Mouse (Mus musculus): Measurements from ENCODE around the gene Rnf213.

The Rnf213 gene

GRCm38 (mm10) chr11:119438776-119439175 is 45.9 kb downstream of the Rnf213 start:
- no peak for DNase-seq

GRCm38 (mm10) chr11:119442199-119442598 is 49.3 kb downstream of the Rnf213 start:
- no peak for DNase-seq

DNA sequence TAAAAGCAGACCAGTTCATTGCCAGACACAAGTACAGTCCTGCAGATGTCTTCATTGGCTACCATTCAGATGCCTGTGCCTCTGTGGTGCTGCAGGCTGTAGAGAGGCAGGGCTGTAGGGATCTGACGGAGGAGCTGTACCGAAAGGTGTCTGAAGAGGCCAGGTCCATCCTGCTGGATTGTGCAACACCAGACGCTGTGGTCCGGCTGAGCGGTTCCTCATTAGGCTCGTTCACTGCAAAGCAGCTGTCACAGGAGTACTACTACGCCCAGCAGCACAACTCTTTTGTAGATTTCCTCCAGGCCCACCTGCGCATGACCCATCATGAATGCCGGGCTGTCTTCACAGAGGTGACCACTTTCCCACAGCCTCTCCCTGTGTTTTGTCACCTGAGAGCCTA is 50.5 kb downstream of the Rnf213 start:
- no peak for DNase-seq

DNA sequence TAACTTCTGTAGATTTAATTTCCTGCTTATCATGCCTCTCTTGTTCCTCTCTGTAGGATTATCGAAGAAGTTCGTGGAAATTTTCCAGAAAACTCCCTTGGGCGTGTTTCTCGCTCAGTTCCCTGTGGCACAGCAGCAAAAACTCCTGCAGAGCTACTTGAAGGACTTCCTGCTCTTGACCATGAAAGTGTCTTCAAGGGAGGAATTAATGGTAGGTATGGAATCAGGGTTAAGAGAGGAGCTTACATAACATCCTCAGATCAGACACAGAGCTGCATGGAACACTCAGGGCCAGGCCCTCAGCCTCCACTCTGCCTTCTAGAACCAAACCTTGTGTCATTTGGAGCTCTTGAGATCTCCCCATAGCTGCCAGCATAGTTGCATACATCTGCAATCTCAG is 63.2 kb downstream of the Rnf213 start:
- DNase-seq = no peak

DNA sequence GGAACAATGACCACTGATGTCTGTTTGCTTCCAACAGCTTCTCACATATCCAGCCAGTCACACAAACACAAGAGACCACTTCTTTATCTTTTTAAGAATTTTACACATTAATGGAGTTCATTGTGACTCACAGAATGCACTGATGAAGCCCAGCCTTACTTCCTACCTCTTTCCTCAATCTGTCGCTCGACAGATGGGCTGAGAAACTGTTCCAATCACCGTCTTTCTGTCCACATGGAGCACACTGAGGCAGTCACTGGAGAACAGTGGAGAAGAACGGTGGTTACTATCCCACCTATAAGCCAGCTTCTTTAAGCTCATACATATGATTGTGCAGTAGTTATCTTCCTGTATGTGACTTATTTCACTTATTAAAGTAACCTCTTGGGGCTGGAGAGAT is 85.0 kb downstream of the Rnf213 start:
- DNase-seq = no peak

- peak; percentile 99 for DNase-seq
These were observed 98.2 kb downstream of the Rnf213 start, which contains the start of gene Endov for GRCm38 (mm10) chr11:119490861-119491689. Gene Endov, plus strand, starts transcription at chr11:119491347.

DNA sequence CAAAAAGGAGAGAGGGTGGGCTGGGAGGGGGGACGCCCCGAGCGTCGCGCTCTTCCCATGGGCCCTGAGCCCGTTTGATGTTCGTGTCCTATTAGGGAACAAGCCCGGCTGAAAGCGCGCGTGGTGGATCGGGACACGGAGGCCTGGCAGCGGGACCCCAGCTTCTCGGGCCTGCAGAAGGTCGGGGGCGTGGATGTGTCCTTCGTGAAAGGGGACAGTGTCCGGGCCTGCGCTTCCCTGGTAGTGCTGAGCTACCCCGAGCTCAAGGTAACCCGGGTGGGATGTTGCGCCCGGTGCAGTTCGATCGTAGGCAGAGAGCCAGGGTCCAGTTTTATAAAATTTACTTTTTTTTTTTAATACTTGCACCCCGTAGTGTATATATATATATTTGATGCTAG is 98.8 kb downstream of the Rnf213 start:
- DNase-seq = no peak

GRCm38 (mm10) chr11:119492830-119493229 is 99.9 kb downstream of the Rnf213 start:
- no peak for DNase-seq

DNA sequence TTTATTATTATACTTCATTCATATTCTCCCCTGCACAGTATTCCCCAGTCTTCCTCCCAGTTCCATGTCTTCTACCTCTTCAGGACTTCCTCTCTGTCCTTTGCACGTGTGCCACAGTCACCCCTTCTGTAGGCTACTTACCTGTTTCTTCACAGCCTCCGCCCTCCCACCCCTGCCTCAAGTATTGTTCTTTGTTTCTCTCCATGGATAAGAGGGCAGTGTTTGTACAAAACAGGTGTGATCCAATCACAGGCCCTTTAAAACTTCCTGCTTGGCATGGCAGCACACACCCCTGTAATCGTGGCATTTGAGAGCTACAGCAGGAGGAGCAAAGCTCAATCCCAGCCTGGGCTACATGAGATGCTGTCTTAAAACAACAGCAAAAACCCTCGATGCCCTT is 100.6 kb downstream of the Rnf213 start:
- no peak for DNase-seq

GRCm38 (mm10) chr11:119496147-119496546 is 103.2 kb downstream of the Rnf213 start:
- no peak for DNase-seq

- DNase-seq = no peak
These were observed 104.6 kb downstream of the Rnf213 start for GRCm38 (mm10) chr11:119497451-119497850.

- no peak for DNase-seq
These were observed 106.4 kb downstream of the Rnf213 start for GRCm38 (mm10) chr11:119499297-119499696.

DNA sequence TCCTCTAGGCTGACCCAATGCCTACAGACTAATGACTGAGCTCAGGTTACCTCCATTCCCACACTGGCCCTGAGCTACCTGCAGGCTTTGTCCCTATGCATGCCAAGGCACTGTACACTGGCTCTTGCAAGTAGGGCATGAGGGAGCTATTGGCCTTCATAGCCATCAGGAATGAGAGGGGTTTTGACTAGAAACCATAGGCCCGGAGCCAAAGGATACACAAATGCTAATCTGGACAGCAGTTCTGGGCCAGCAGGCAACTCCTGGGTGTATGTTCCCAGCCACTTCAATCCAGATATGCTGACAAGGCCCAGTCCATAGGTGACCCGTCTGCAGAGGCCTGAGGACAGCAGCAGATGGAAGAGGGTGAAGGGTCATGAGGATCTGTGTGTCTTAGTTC is 107.1 kb downstream of the Rnf213 start:
- no peak for DNase-seq

DNA sequence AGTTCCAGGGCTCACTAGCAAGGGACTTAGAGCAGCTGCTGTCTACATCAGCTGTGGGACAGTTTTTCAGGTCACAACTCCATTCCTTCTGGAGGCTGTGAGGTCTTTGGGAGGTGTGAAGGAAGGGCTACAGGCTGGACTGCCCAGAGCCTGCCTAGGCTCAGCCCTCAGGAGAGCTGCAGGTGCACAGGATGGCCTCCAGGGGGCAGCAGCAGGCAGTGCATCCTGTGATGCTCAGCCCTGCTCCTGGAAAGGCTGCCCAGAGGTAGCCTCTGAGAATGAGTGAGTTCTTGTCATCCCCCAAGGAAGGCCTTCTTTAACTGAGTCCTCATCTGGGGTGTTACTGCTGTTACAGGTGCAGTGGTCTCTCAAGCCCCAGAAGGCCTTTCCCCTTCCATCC is 110.8 kb downstream of the Rnf213 start:
- peak; percentile 72 for DNase-seq

DNA sequence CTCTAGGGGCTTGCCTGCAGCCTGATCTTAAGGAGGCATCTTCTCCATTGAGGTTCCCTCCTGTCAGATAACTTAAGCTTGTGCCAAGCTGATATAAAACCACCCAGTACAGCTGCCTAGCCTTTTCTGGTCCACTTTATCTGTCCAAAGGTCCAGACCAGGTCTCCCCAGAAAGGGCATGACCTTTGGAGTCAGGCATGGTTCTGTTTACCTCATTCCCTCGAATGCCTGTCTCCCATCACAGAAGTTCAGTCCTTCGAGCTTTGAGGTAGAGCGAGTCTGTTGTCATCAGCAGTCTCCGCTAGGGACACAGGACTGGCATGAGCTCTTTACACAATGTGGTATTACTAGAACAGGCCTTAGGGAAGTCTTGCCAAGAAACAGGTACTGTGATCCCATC is 113.5 kb downstream of the Rnf213 start:
- DNase-seq = no peak

- no peak for DNase-seq
These were observed 114.9 kb downstream of the Rnf213 start for GRCm38 (mm10) chr11:119507772-119508171.

DNA sequence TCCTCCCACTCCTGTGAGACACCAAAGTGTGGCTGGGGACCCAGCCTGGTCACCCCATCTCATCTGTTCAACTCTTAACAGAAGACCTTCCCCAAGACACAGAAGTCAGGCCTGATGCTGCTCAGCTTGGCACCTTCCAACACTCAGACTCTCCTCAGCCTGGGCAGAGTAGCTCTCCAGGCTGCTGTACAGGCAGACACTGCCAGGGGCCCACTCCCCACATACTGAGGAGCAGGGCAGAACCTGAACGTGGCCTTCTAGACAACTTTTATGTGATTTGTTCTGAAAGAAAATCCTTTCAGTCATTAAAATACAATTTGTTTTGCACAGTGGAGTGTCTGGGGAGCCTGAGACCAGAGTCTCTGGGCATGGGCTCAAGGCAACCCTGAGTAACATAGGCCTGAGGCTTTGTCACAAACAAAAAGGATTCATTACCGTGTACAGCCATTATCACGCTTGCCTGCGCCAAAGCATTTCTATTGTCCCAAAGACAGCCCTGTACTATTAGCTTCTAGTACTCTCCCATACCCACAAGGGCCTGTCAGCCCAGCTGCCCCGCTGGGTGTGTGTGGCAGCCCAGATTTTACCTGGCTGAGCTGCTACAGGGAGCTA is 116.4 kb downstream of the Rnf213 start:
- DNase-seq = no peak

DNA sequence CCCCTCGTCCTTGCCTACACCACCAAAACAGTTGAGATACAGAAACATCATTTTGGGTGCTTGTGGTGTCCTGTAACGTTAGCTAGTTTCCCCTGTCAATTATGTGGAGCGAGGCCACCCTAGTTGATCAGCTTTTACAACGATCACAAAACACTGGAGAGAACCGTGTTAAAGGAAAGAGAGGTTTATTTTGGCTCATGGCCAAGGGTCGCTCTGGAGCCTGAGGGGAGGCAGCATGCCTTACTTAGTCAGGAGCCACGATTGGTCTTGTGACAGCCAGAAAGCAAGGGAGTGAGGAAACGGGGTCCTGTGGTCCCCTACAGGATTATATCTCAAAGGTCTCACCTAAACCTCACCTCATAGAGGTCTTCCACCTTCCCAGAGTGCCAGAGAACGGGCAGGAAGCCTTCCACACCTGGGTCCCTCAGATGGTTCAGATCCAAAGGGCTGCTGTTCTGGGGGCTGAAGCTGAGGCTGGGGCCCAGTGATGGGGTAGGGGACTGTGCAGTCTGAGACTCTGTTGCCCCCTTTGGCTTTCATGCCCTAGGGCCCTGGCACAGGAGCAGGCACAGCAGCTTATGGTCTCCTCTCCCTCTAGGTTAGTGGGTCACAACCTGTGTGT is 120.2 kb downstream of the Rnf213 start:
- no peak for DNase-seq

DNA sequence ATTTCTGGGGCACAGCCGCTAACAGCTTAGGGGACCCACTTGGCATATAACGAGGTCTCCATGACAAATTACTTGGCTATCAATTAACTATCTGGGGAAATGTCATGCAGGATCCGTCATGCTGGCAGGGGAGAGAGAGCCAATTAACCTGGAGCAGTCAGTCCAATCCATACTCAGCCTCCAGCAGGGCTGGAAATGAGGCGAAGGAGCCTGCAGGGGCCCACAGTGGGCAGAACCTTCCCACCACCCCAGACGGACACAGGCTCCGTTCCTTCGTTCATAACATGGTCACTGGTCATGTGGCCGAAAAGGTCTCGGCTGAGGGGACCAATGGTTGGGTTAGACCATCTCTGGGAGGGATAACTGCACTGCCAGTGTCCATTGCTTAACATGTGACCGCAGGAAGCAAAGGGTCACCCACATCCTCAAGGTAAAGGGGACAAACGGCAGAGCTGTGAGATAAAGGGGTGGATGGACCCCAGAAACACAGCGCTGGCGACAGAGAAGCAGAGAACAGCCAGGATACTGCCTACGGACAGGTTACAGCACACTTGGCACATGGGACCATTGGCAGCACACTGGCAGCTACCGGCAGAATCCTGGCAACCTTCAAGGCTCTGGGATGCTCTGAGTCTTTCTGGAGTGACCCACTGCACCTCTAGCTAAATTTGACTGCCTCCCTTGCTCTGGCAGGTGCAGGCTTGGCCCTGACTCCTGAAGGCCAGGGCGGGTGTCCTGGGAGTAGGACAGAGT is 121.4 kb downstream of the Rnf213 start:
- DNase-seq = no peak

DNA sequence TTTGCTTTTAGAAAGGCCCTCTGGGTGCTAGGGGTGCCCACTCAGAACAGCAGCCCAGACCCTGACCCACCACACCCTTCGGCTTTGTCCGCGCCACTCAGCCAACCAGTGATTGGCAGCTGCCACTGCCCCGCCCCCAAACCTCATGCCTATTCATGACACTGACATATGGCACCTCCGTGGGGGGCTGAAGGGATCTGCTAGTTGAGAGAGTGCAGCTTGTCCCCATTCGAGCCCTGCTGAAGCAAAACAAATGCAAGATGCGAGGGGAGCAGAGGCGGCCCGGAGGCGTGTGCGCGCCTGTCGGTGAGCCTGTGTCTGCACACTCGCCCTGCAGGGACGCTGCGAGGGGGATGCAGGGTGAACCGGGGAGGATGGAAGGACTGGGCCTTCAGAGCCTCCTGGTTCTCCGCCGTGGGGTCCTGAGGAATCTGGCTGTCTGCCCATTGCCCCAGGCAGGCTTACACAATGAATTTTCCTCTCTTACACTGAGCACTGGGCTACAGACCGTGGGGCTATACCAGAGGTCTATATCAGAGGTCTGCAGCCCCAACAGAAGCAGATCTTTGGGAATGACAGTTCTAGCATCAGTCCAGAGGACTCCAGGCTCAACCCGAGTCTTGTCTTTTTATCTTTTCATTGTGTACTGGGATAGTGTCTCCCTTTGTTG is 122.2 kb downstream of the Rnf213 start:
- DNase-seq = no peak

DNA sequence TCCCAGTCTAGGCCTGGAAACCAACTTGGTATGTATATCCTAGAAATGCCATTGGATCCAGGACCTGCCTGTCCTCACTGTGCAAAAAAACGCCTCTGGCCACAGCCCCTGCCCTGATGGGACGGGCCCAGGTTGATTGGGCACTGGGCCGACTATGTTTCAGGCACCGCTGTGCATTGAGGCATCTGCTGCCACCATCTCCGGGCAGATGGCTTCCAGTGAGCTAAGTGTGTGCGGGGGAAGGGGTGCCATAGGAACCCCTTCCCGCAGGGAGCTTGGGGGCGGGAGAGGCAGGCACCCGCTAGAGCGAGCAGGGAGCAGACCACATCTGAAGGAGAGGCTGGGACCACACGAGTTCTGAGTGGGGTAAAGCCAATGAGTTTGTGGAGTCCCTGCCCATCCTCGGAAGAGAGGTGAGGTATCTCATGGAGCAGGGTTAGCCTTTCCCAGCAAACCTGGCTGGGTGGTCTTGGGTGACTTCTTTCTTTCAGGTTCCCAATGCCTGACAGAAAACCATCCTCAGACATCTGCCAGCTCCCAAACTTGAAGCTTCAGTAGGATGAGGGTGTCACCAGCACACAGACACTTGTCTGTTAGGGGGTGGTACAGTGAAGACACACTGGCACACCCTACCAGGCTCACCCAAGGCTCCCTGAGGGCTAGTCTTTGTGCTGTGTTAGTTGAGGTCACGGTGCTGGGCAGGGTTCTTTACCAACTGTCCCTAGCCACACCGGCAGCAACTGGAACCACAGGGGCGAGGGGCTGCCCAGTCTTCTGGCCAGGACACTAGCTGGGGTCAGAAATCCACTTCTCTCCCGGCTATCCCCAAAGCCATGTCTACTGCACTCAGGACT is 123.2 kb downstream of the Rnf213 start:
- DNase-seq = no peak

All from kidney, postnatal 14 days (tissue).